Mouse (Mus musculus) E14TG2a.4 (cell line): ENCODE measurements around the gene Cfap70.

Experiments used
- H3K27me3 ChIP-seq: 2 replicates; pipeline ENCODE4 v1.6.1; 2014; ENCODE audit warnings: low read length, control low read depth; ENCODE audit not compliant: insufficient read depth
- H3K36me3 ChIP-seq: 2 replicates; pipeline ENCODE4 v1.6.1; 2014; ENCODE audit warnings: low read length, control low read depth; ENCODE audit not compliant: insufficient read depth
- H3K4me1 ChIP-seq: replicated peaks from 2 replicates; pipeline ENCODE4 v1.6.1; 2014; ENCODE audit warnings: low read depth, low read length, control low read depth
- H3K4me3 ChIP-seq: replicated peaks from 2 replicates; pipeline ENCODE4 v1.5.1; 2014; ENCODE audit warnings: mild to moderate bottlenecking, low read length
- H3K9me3 ChIP-seq: 2 replicates; pipeline ENCODE4 v1.6.1; 2014; ENCODE audit warnings: low read length, control low read depth
- CTCF ChIP-seq: conservative IDR thresholded peaks from 2 replicates; pipeline ENCODE4 v1.5.1; 2014; ENCODE audit warnings: low read length
- NANOG ChIP-seq: IDR thresholded peaks from 2 replicates; pipeline ENCODE4 v1.6.1; 2014; ENCODE audit warnings: borderline replicate concordance, low read length, mixed read lengths
- POU5F1 ChIP-seq: IDR thresholded peaks from 2 replicates; pipeline ENCODE4 v1.6.1; 2014; ENCODE audit warnings: low read length, borderline replicate concordance

Gene Cfap70

DNA sequence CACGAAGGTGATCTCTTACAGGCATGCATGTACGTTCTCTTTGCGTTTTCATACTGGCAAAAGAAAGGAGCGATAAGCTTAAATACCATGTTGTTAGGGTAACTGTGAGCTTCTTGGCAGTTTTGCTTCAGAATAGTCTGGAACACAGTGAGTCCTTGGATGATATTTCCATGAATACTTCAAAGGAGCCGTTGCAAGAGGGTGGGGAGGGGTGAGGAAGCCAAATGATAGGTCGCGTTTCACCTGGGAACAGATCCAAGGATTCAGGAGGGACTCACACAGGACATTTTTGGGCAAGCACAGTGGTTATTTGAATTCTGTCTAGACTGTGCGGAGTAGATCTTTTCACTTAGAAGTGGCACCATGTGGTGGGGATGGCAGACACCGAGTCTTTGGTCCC, 54.8 kb downstream of the Cfap70 start:
- H3K36me3 ChIP-seq = no peaks in the 10 kb centered on the region
- no peak overlapping the region for H3K4me3 ChIP-seq
- H3K9me3 ChIP-seq = no peaks in the 10 kb centered on the region
- no peak for TF ChIP-seq POU5F1
- TF ChIP-seq NANOG = no peak
- no peak for TF ChIP-seq CTCF
- H3K27me3 ChIP-seq = no peaks in the 10 kb centered on the region
- H3K4me1 ChIP-seq = peaks cover 27% of the 10 kb centered on the region

DNA sequence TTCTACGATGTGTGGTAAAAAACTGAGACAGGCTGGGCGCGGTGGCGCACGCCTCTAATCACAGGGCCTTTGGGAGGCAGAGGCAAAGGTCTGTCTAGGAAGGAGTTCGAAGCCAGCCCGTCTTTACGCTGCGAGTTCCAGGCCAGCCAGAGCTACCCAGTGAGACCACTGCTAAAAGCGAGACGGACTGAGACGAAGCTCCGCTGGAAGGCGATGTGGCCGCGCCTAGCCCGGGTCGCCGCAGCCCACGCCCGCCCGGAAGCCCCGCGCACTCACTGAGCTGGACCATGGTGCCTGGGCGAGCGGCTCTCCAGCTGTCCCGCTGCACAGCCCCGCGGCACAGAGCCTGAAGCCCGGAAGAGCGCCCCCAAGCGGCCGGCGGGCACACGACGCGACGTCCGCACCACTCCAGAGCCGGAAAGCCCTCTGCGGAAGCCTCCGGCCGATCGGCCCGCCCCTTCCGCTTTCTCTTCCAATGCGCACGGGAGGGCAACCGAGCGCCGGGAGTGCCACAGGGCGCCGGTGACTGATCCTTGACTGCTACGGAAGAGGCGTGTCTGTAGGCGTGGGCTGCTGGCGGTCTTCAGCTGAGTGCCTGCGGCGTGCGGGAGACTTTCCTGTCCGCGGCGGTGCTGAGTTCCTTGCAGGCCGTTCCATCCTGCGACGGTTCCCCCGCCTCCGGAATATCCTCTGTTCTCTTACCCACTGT, 58.7 kb downstream of the Cfap70 start, which contains the start of gene Mrps16:
Mrps16 (minus strand) TSS at position 430 of the 709 bp plus-strand sequence.
- TF ChIP-seq POU5F1 = no peak
- TF ChIP-seq NANOG = no peak
- TF ChIP-seq CTCF = no peak
- peaks cover 27% of the 10 kb centered on the region for H3K36me3 ChIP-seq
- H3K27me3 ChIP-seq = no peaks in the 10 kb centered on the region
- H3K9me3 ChIP-seq = no peaks in the 10 kb centered on the region
- H3K4me3 ChIP-seq = peak within 1 kb of the TSS; percentile 92
- peaks cover 51% of the 10 kb centered on the region for H3K4me1 ChIP-seq

DNA sequence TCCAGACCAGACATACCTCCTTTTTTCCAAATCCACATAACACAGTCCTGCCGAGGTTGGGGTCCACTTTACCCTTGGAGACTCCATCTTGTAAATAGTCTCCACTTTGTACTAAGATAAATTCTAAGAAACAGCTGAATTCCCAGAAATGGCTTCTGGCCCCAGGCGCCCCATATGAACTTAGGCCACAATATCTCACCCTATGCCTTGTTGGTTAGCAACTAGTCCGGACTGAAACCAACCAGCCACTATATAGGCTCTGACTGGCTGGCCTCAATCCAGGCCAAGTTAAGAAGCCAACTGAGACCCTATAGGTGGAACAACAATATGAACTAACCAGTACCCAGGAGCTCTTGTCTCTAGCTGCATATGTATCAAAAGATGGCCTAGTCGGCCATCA, 59.7 kb downstream of the Cfap70 start:
- Histone ChIP-seq H3K27me3 (no peaks in the 10 kb centered on the region), H3K9me3 (no peaks in the 10 kb centered on the region), H3K4me1 (peaks cover 50% of the 10 kb centered on the region), H3K36me3 (peaks cover 33% of the 10 kb centered on the region), H3K4me3 (peak overlapping the region; percentile 92)
- TF ChIP-seq POU5F1 (no peak), NANOG (no peak), CTCF (no peak)

DNA sequence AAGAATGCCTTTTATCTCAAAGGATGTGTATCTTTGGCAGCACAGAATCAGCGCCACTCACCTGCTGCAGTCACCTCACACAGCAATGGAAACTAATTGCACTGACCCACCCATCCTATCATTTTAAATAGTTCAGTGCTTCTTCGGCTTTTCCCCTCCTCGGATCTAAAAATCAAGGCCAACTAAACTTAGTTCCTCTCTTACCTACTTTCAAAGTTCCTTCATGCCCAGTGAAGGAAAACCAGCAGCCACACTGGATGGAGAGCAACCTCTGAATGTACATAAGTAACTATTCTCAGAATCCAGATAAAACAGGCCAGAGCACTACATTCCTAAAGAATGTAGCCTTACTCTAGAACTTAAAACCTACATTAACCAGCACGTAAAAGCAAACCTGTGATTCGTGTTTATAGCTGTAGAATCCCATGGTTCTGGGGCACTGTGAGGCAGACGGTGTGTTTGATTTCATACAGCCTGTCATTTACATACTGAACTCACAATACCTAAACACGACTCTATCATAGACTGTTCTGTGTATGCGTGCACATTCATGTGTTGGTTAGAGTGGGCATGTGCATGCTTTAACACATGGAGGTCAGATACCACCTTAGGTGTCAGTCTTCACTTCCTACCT, 62.5 kb downstream of the Cfap70 start:
- no peaks in the 10 kb centered on the region for H3K9me3 ChIP-seq
- H3K4me3 ChIP-seq = peak overlapping the region; percentile 93
- H3K4me1 ChIP-seq = peaks cover 58% of the 10 kb centered on the region
- peaks cover 60% of the 10 kb centered on the region for H3K36me3 ChIP-seq
- TF ChIP-seq NANOG = no peak
- no peak for TF ChIP-seq CTCF
- TF ChIP-seq POU5F1 = no peak
- no peaks in the 10 kb centered on the region for H3K27me3 ChIP-seq

DNA sequence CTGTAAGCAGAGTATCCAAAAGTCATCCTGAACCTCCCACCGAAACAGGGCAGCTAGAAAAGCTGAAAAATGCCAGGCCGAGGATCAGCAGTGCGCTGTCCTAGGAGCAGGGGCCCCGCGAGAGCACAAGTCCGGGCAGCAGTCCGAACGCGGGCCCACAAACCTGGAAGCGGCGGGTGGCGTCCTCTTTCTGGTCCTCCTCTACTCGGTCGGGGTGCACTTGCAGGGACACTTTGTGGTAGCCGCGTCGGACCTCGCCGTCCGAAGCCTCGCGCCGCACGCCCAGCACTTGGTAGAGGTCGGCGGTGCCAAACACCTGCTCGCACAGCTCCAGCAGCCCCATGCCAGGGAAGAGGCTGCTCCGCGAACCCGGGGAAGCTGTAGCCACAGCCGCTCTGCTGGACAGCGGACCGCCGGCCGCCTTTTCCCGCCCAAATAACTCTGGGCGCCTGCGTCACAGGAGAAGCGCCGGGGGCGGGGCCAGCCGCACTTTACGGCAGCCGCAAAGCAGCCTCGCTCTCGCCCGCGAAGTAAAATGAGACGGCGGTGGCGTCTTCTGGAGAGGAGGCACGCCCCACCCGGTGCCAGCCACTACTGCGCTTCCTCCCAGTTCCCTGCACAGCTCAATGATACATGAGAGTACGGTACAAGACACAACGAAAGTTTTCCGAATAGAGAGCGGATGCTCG, 63.4 kb downstream of the Cfap70 start, which contains the start of gene Dnajc9:
Dnajc9 (minus strand) TSS at position 470 of the 689 bp plus-strand sequence.
- Histone ChIP-seq H3K27me3 (no peaks in the 10 kb centered on the region), H3K4me3 (peak within 1 kb of the TSS; percentile 93), H3K36me3 (peaks cover 70% of the 10 kb centered on the region), H3K4me1 (peaks cover 53% of the 10 kb centered on the region), H3K9me3 (no peaks in the 10 kb centered on the region)
- TF ChIP-seq POU5F1 = no peak
- no peak for TF ChIP-seq CTCF
- TF ChIP-seq NANOG = no peak

DNA sequence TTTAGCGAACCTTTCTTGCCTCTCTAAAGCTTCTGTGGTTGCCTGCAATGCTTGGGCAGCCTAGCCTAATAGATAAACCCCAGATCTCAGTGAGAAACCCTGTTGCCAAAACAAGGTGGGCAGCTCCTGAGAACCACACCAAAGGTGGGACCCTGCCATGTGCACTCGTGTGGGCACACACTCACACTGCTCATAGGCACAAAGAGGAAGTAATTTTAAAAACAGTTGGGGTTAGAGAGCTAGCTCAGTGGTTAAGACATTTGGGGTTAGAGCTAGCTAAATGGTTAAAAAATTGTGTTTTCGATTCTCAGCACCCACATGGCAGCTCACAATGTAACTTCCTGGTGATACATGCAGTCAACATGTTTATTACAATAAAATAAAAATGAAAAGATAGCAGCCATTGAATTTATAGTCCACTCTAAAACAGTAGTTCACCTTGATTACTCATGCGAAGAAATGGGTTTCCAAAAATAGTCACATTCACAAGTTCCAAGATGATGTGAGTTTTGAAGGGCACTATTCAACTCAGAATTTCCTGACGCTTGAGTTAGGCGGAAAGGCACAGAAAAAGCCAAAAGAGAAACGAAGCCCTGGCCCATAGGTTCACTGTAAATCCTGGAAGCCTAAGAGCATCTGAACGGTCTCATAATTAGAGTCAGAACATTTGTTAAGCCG, 72.1 kb downstream of the Cfap70 start:
- H3K9me3 ChIP-seq = 0 out of 2 replicates have a peak, but pooled peaks cover 6% of the 10 kb centered on the region
- H3K27me3 ChIP-seq = no peaks in the 10 kb centered on the region
- no peak overlapping the region for H3K4me3 ChIP-seq
- H3K4me1 ChIP-seq = peaks cover 5% of the 10 kb centered on the region
- H3K36me3 ChIP-seq = peaks cover 60% of the 10 kb centered on the region
- TF ChIP-seq NANOG (no peak), CTCF (no peak), POU5F1 (no peak)

DNA sequence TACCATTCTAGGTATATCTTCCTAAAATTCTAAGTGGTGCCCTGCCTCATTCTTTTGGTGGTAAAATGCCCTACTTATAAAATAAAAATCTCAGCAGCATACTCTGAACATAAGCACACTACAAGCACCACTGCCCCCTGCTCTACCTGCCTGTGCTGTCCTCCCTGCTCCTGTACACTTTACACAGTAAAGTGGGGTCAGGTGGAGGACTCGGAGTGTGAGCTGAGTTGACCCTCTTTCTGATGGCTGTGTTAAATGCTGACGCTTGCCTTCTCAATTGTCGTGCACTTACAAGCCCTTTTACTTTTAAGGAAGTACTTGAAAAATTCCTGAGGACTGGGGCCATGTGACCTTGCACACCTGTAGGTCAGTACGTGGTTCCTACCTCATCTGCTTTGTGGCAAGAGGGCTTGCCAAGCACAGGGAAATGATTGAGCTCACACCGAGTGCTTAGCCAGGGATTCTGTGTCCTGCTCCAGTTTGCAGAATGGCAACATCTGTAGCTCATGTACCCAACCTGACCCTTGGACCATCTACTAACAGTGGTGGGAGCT, 72.9 kb downstream of the Cfap70 start:
- Histone ChIP-seq H3K9me3 (peaks cover 10% of the 10 kb centered on the region), H3K27me3 (no peaks in the 10 kb centered on the region), H3K4me1 (peaks cover 5% of the 10 kb centered on the region), H3K36me3 (peaks cover 58% of the 10 kb centered on the region), H3K4me3 (no peak overlapping the region)
- no peak for TF ChIP-seq CTCF
- TF ChIP-seq POU5F1 = no peak
- no peak for TF ChIP-seq NANOG
